Mouse (Mus musculus): ENCODE data around the gene Pdf.

GRCm38 (mm10) chr8:107045478-107045877 is 2.9 kb downstream of the Pdf start:
- no peak for TF ChIP-seq POLR2A (IDR thresholded peaks at IDR 0.05; ENCODE audit: insufficient read depth, low read depth, low read length)
- no peak for TF ChIP-seq EP300 (IDR thresholded peaks at IDR 0.05; ENCODE audit: insufficient read depth, low read depth, low read length)
- no peak for TF ChIP-seq CTCF (IDR thresholded peaks at IDR 0.05)

Data from heart, adult 2 months (tissue).